In the genomic region with DNA sequence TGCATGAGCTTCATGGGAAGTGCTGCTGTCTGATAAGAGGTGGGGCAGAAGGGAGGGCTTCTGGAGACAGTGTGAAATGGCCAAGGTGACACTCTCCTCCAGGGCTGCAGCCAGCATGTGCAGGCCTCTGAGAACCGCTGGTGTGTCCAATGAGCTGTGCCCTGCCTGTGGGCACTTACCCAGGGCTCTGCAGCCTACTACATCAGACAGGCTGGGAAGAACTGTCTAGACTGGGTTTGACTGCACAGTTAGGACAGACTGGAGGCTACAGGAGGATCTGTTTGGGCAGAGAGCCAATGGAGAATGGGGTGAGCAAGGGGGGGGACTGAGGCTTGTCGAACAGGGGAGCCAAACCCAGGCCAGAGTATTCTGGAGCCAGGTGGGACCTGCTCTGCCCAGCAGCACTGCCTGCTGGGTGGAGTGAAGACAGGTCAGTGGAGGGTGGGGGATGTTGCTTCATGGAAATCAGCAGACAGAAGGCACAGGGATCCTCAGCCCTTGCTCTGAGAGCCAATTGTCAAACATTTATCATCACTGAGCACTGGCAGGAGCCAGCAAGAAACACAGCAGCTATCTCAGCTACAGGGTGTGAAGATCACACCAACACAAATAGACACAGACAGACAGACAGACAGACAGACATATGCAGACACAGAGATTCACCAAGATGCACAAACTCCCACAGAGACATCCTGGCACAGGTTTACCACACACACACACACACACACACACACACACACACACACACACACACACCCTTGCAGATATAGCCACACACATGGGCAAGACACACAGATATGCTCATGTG, we compare ENCODE assay signal across 10 mouse cellular contexts. TPM values are rescaled to one million over a fixed set of nuclear protein-coding genes. Genes with fewer than 3 reads are reported as not detected.
DNase-seq lines count a peak whose midpoint lies in the region; ATAC-seq and TF ChIP-seq lines count a peak whose summit lies in the region.
"Had no signal": no experiment of that assay in that cellular context is flagged by ENCODE, and none has a peak within 500 bp of the region (broad histone marks: within the 10 kb centered on the region; RNA-seq: fewer than 3 reads in every experiment).

No protein-coding gene starts in this region.

- no peaks in the 10 kb centered on the region for H3K27me3 ChIP-seq in cerebellum, adult 2 months (ENCODE audit: control insufficient read depth, insufficient read depth, low read length)
- H3K27me3 ChIP-seq in intestine, embryonic 15.5 days (replicated peaks), result no peaks in the 10 kb centered on the region
- H3K27me3 ChIP-seq in intestine, postnatal 0 days (replicated peaks; ENCODE audit: control insufficient read depth, insufficient read depth, low read length), result no peaks in the 10 kb centered on the region
- H3K27me3 ChIP-seq in hindbrain, embryonic 13.5 days, result peaks cover under 1% of the 10 kb centered on the region; the same call in 1 of the 2 replicates

- H3K9me3 ChIP-seq in intestine, embryonic 15.5 days, result no peaks in the 10 kb centered on the region
- no peaks in the 10 kb centered on the region for H3K9me3 ChIP-seq in intestine, postnatal 0 days (ENCODE audit: control insufficient read depth)
- peaks cover 7% of the 10 kb centered on the region; the same call in 1 of the 2 replicates for H3K9me3 ChIP-seq in hindbrain, embryonic 13.5 days

- H3K4me3 ChIP-seq in cerebellum, adult 2 months (replicated peaks; ENCODE audit: insufficient read depth, low read depth, low read length), result no peak overlapping the region
- no peak overlapping the region for H3K4me3 ChIP-seq in intestine, embryonic 15.5 days (replicated peaks)
- H3K4me3 ChIP-seq in intestine, postnatal 0 days (ENCODE audit: low read depth, low read length), result no peak overlapping the region
- H3K4me3 ChIP-seq in hindbrain, embryonic 13.5 days, result no peak overlapping the region

- TF ChIP-seq POLR2A in cerebellum, adult 2 months (IDR thresholded peaks at IDR 0.05; ENCODE audit: borderline replicate concordance, insufficient read depth, low read length), result no peak

- no peak overlapping the region for H3K27ac ChIP-seq in cerebellum, adult 2 months (ENCODE audit: insufficient read depth, low read length)
- no peak overlapping the region for H3K27ac ChIP-seq in intestine, embryonic 15.5 days
- no peak overlapping the region for H3K27ac ChIP-seq in intestine, postnatal 0 days (ENCODE audit: low read depth, low read length)
- H3K27ac ChIP-seq in hindbrain, embryonic 13.5 days, result peak overlapping the region; percentile 72

- no peak overlapping the region for H3K9ac ChIP-seq in intestine, embryonic 15.5 days
- no peak overlapping the region for H3K9ac ChIP-seq in intestine, postnatal 0 days (ENCODE audit: low read depth, low read length)
- H3K9ac ChIP-seq in hindbrain, embryonic 13.5 days, result no peak overlapping the region; the same call in 1 of the 2 replicates

- DNase-seq in cerebellum, adult 2 months, result peak; percentile 44
- DNase-seq in cerebellum, postnatal 36 days, result no peak
- peak; percentile 68 for DNase-seq in brain, adult 2 months (ENCODE audit: low read depth, low spot score)
- no peak for DNase-seq in urinary bladder, adult 2 months (ENCODE audit: low spot score)
- no peak for DNase-seq in layer of hippocampus, postnatal 14 days (ENCODE audit: low spot score in 2 of 2)
- DNase-seq: kidney, postnatal 25 days had no signal

- H3K4me1 ChIP-seq in cerebellum, adult 2 months (ENCODE audit: control insufficient read depth, insufficient read depth, low read length), result peaks cover 44% of the 10 kb centered on the region
- peaks cover 2% of the 10 kb centered on the region; the same call in 1 of the 2 replicates for H3K4me1 ChIP-seq in intestine, embryonic 15.5 days (replicated peaks)
- H3K4me1 ChIP-seq in intestine, postnatal 0 days (replicated peaks; ENCODE audit: control insufficient read depth, insufficient read depth, low read length), result no peaks in the 10 kb centered on the region
- H3K4me1 ChIP-seq in hindbrain, embryonic 13.5 days (replicated peaks), result peaks cover 23% of the 10 kb centered on the region

- H3K36me3 ChIP-seq in intestine, embryonic 15.5 days, result no peaks in the 10 kb centered on the region
- H3K36me3 ChIP-seq in intestine, postnatal 0 days (ENCODE audit: control insufficient read depth, insufficient read depth), result no peaks in the 10 kb centered on the region
- H3K36me3 ChIP-seq in hindbrain, embryonic 13.5 days, result no peaks in the 10 kb centered on the region
- H3K36me3 ChIP-seq: G1E had no signal

- WGBS in cerebellum, adult 2 months, result 20% methylated on average over 2 of the region's 2 CpGs
- 36% methylated on average over 2 of the region's 2 CpGs for WGBS in intestine, embryonic 15.5 days
- WGBS in intestine, postnatal 0 days, result 33% methylated on average over 2 of the region's 2 CpGs
- WGBS in hindbrain, embryonic 13.5 days, result 40% methylated on average over 2 of the region's 2 CpGs

- 0 out of 2 replicates have a peak, but pooled peaks have one; percentile 39 for ATAC-seq in intestine, embryonic 15.5 days
- no peak for ATAC-seq in intestine, postnatal 0 days
- ATAC-seq in hindbrain, embryonic 13.5 days (ENCODE audit: low FRiP score), result peak; percentile 66

- no peak overlapping the region for H3K4me2 ChIP-seq in intestine, embryonic 15.5 days (replicated peaks)
- no peak overlapping the region for H3K4me2 ChIP-seq in intestine, postnatal 0 days (replicated peaks; ENCODE audit: low read depth)
- no peak overlapping the region for H3K4me2 ChIP-seq in hindbrain, embryonic 13.5 days

- no peak for TF ChIP-seq CTCF in cerebellum, adult 2 months (IDR thresholded peaks at IDR 0.05; ENCODE audit: borderline replicate concordance, insufficient read depth, low read depth, low read length)
- TF ChIP-seq CTCF in intestine, postnatal 0 days (IDR thresholded peaks at IDR 0.05; ENCODE audit: low read depth), result no peak

RNA-seq across cellular contexts. Expression of gene Lrpap1, which starts 41.8 kb away (rescaled TPM):
- polyA plus RNA-seq in cerebellum, adult 2 months (2012; rRNA removed), result 112 and 124 TPM in 2 replicates
- 90.3 and 94.7 TPM in 2 replicates for polyA plus RNA-seq in intestine, embryonic 15.5 days (2015; fragmentation: Nextera tagmentation; extraction: Ambion mirVana)
- 47.7 and 50.6 TPM in 2 replicates for polyA plus RNA-seq in intestine, postnatal 0 days (2015; fragmentation: Nextera tagmentation; extraction: Ambion mirVana)
- 120 and 126 TPM in 2 replicates for polyA plus RNA-seq in hindbrain, embryonic 13.5 days (2015; fragmentation: Nextera tagmentation; extraction: Ambion mirVana)
- 64.9 and 79.5 TPM in 2 replicates for polyA plus RNA-seq in urinary bladder, adult 2 months (2012; rRNA removed)
- 100 to 1,000 TPM; 129 to 130 TPM for total RNA-seq in layer of hippocampus, postnatal 14 days (2021)

Comparison
In these comparisons a context has a peak if more than half of its experiments do, and no peak if none do; other contexts are left out.
1. DNase-seq: peak in cerebellum, adult 2 months (2 of 2) and brain, adult 2 months (single experiment); none in cerebellum, postnatal 36 days (0 of 2), urinary bladder, adult 2 months (single experiment) and layer of hippocampus, postnatal 14 days (0 of 2).